Mouse (Mus musculus) stomach, embryonic 15.5 days (tissue): Measurements from ENCODE around the gene Rgmb. TPM values are rescaled to one million over a fixed set of nuclear protein-coding genes. Genes with fewer than 3 reads are reported as not detected.

Experiments used
- ATAC-seq: fragments of 200-750 bp; cut with Nextera tagmentation; 2 replicates; pipeline ENCODE4 v1.8.0; 2017; ENCODE audit warnings: low read depth, moderate number of reproducible peaks, moderate TSS enrichment; ENCODE audit not compliant: insufficient read depth, low FRiP score
- H3K27ac ChIP-seq: fragments of 300-500 bp; sonication (generic); 2 replicates; pipeline ENCODE4 v1.5.1; 2015; ENCODE audit warnings: mild to moderate bottlenecking, inconsistent platforms
- H3K27me3 ChIP-seq: fragments of 300-500 bp; sonication (generic); replicated peaks from 2 replicates; pipeline ENCODE4 v1.6.1; 2015; ENCODE audit warnings: inconsistent platforms
- H3K36me3 ChIP-seq: fragments of 300-500 bp; sonication (generic); 2 replicates; pipeline ENCODE4 v1.6.1; 2015; ENCODE audit warnings: inconsistent platforms
- H3K4me1 ChIP-seq: fragments of 300-500 bp; sonication (generic); 2 replicates; pipeline ENCODE4 v1.6.1; 2015; ENCODE audit warnings: inconsistent platforms
- H3K4me2 ChIP-seq: fragments of 300-500 bp; sonication (generic); 2 replicates; pipeline ENCODE4 v1.6.1; 2015; ENCODE audit warnings: mild to moderate bottlenecking, inconsistent platforms
- H3K4me3 ChIP-seq: fragments of 300-500 bp; sonication (generic); replicated peaks from 2 replicates; pipeline ENCODE4 v1.5.1; 2015; ENCODE audit warnings: inconsistent platforms
- H3K9ac ChIP-seq: fragments of 300-500 bp; sonication (generic); 2 replicates; pipeline ENCODE4 v1.6.1; 2015; ENCODE audit warnings: inconsistent platforms
- H3K9me3 ChIP-seq: fragments of 300-500 bp; sonication (generic); 2 replicates; pipeline ENCODE4 v1.6.1; 2016; ENCODE audit warnings: inconsistent platforms
- WGBS: fragments of 180-500 bp; shearing (Covaris S2); methylation state at CpG from one replicate; pipeline ENCODE4 v1.1.7; 2015; 5-methylcytosine and 5-hydroxymethylcytosine counted together
- polyA plus RNA-seq: library from polyadenylated mRNA; unstranded; fragments of >200 nt; fragmentation: Nextera tagmentation; extraction: Ambion mirVana; gene quantifications from 2 replicates; pipeline ENCODE4 v1.2.1, GENCODE M21; 2015

Rgmb gene
- polyA plus RNA-seq, 1 experiment from 2014 or later, result 49.6 TPM

DNA sequence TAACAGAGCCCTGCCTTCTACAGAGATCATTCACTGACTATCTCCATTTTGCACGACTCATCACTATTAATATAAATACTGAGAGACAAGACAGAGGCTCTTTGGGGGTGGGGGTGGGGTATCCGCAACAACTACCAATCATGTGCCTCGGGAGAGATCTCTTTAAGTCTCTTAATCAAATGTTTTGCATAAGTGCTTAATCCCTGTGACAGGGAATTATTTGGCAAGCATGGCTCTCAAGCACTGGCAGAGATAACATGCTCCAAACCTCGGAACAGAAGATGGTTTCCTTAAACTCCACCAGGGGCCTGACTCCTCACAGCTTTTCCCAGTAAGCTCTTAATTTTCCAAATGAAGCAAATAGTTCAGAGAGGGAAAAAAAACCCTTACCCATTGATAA is 22.8 kb downstream of the Rgmb start:
- no peaks in the 10 kb centered on the region for H3K9me3 ChIP-seq
- no peak overlapping the region for H3K4me3 ChIP-seq
- H3K9ac ChIP-seq, result no peak overlapping the region
- no peak for ATAC-seq
- H3K27ac ChIP-seq, result 0 out of 2 replicates have a peak overlapping the region, but pooled peaks have one; percentile 37
- H3K4me2 ChIP-seq, result no peak overlapping the region
- peaks cover 27% of the 10 kb centered on the region for H3K4me1 ChIP-seq
- H3K36me3 ChIP-seq, result peaks cover 17% of the 10 kb centered on the region; the same call in 1 of the 2 replicates
- H3K27me3 ChIP-seq, result no peaks in the 10 kb centered on the region
- 35% methylated on average over 4 of the region's 4 CpGs for WGBS

DNA sequence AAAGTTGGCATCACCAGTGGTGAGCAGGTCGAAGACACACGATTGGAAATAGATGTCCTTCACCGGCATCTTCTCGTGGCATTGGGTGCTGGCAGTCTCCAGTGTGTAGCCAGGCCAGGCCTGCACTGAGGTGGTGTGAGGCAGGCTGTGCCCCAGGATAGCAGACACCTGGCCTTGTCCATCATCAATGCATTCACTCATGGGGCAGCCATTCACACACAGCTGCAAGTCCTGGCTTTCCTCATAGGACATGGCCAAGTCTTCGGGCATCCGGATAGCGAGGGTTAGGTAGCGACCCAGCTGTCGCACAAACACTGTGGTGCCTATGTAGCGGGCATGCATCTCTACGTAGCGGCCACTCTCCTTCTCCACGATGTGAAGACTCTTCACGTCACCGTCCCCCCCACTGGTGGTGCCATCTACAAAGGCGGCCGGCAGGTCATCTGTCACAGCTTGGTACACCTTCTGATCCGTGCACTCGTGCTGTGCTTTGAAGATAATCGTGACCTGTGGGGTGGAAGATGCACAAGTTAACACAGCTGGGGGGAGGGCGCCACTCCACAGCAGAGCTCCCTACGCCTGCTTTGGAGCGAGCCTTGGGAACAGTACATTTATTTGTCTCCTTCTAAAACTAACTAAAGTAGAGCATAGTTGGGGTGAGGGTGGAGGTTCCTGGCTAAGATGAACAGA is 23.4 kb downstream of the Rgmb start:
- ATAC-seq, result peak; percentile 24; the same call in 1 of the 2 replicates
- Histone ChIP-seq H3K9ac (no peak overlapping the region), H3K27me3 (no peaks in the 10 kb centered on the region), H3K27ac (no peak overlapping the region), H3K36me3 (peaks cover 17% of the 10 kb centered on the region; the same call in 1 of the 2 replicates), H3K4me3 (no peak overlapping the region), H3K9me3 (no peaks in the 10 kb centered on the region), H3K4me2 (no peak overlapping the region), H3K4me1 (peaks cover 21% of the 10 kb centered on the region)
- 81% methylated on average over 23 of the region's 23 CpGs for WGBS

DNA sequence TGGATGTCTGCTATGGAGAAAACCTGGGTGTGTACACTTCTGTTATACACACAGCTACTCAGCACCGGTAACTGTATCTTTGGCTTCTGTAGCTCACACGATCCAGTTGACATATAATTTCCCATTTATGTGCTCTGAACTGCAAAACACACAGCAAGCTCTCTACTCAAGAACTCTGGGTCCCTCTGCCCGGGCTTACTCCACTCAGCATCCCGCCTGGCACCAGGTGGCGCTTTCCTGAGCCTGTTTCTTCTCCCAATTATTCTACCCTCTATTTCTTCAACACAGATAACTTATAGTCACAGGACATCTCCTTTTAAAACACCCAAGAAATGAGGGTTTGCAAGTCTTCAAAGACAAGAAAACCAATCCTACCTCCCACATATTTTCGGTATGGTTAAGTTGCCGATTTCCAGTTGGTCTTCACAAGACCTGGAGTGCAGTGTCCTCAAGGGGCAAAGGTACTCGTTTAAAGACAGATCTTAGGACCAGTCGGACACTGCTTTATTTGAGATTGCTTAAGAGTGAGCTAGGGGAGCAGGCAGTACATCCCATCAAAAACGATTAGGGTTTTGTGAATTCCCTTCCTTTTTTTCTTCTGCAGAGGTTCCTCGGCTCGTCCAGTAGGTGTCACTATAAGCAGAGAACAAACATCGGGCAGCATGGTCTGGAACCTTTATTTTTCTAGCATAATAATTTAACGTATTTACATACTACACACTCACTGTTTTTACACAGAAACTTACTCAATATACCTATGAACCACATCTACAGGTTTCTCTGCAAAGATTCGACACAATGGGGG is 26.6 kb downstream of the Rgmb start:
- no peak overlapping the region for H3K27ac ChIP-seq

DNA sequence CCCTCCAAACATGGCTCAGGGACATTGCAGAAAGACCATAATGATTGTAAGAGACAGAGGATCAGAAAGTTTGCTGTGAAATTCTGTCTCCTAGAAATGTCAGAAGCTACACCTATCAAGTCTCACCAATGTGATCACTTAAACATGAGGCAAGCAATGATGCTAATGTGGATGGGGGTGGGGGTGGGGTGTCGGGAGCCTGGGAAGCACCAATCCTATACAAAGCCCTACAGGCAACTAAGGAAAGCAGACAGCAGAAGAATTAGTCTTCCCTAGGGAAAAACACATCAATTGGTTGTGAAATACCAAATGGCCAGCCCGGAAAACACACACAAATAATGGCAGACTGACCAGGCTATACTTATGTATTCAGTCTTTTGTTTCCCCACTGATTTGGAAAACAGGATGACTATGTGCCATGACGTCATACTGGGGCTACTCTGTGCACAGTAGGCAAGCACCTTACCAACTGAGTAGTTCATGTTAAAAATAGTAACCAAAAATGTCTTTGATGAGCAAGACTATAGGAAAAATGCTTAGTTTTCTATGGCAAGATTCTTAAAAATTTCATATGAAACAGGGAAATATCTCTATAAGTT is 31.5 kb downstream of the Rgmb start:
- Histone ChIP-seq H3K4me3 (no peak overlapping the region), H3K27ac (no peak overlapping the region), H3K4me2 (no peak overlapping the region), H3K9me3 (no peaks in the 10 kb centered on the region), H3K36me3 (no peaks in the 10 kb centered on the region), H3K27me3 (no peaks in the 10 kb centered on the region), H3K4me1 (no peaks in the 10 kb centered on the region), H3K9ac (no peak overlapping the region)
- 79% methylated on average over 3 of the region's 3 CpGs for WGBS
- ATAC-seq, result no peak

More for the DNA sequence above, 26.6 kb downstream of the Rgmb start:
- H3K27me3 ChIP-seq, result no peaks in the 10 kb centered on the region
- WGBS, result 47% methylated on average over 15 of the region's 15 CpGs
- H3K4me2 ChIP-seq, result no peak overlapping the region
- peaks cover 13% of the 10 kb centered on the region; the same call in 1 of the 2 replicates for H3K4me1 ChIP-seq
- ATAC-seq, result peak; percentile 33; the same call in 1 of the 2 replicates
- no peaks in the 10 kb centered on the region for H3K9me3 ChIP-seq
- H3K4me3 ChIP-seq, result no peak overlapping the region
- H3K9ac ChIP-seq, result no peak overlapping the region
- H3K36me3 ChIP-seq, result peaks cover 17% of the 10 kb centered on the region; the same call in 1 of the 2 replicates

DNA sequence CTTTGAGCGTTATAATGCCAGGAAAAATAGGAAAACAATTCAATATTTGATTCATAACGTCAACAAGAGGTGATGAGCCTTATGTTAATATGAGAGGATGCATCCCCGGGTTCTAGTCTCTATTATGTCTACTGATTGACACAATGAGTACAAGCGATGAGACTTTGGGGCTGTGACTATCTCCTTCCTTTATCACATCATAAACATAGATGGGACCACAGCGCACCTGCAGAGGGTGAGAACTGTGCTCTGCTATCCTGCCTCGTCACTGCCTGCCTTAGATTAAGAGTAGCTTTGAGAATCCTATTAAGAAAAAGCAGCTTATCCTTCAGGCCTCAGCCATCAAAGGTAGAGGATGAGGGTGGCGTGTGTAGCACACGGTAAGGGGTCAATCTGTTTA is 40.1 kb downstream of the Rgmb start:
- Histone ChIP-seq H3K27me3 (no peaks in the 10 kb centered on the region), H3K9me3 (no peaks in the 10 kb centered on the region), H3K4me1 (no peaks in the 10 kb centered on the region), H3K4me3 (no peak overlapping the region), H3K4me2 (no peak overlapping the region), H3K9ac (no peak overlapping the region), H3K27ac (no peak overlapping the region), H3K36me3 (no peaks in the 10 kb centered on the region)
- no peak for ATAC-seq
- WGBS, result 86% methylated on average over 8 of the region's 8 CpGs

DNA sequence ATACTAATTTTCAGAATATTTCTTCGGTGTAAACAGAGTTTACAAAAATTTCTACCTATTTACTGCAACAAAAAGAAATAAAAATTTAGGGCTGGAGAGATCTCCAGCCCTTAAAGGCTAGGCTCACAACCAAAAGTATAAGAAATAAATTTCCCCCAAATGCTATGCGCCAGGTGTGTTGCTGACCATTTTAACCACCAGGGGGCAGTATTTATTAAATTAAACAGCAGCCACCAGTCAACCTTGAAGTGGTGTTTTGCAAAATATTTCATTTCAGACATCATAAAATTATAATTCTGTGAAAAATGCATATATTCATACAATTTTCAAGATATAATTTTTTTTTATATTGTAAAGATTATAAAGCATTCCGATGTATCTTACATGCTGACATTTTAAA is 43.8 kb downstream of the Rgmb start:
- H3K27ac ChIP-seq, result no peak overlapping the region
- no peak overlapping the region for H3K4me3 ChIP-seq
- WGBS, result 35% methylated on average over 3 of the region's 3 CpGs
- no peaks in the 10 kb centered on the region for H3K9me3 ChIP-seq
- H3K4me2 ChIP-seq, result no peak overlapping the region
- H3K9ac ChIP-seq, result no peak overlapping the region
- H3K4me1 ChIP-seq, result no peaks in the 10 kb centered on the region
- no peak for ATAC-seq
- no peaks in the 10 kb centered on the region for H3K36me3 ChIP-seq
- no peaks in the 10 kb centered on the region for H3K27me3 ChIP-seq

DNA sequence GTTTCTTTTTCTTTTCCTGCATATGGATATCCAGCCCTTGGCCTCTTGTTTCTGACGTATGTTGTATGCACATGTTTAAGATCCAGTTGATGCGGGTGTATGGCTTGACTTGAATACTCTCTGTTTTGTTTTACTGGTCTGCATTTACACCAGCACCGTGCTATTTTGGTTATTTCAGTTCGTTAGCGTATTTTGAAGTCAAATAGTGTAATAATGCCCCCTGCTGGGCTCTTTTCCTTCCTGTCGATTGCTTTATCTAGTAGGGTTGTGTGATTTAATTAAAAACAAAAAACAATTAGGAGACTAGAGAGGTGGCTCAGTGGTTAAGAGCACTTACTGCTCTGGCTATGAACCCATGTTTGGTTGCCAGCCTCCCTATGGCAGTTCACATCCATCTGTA is 52.9 kb downstream of the Rgmb start:
- Histone ChIP-seq H3K36me3 (no peaks in the 10 kb centered on the region), H3K9me3 (no peaks in the 10 kb centered on the region), H3K4me3 (no peak overlapping the region), H3K4me1 (no peaks in the 10 kb centered on the region), H3K27ac (no peak overlapping the region), H3K27me3 (no peaks in the 10 kb centered on the region), H3K9ac (no peak overlapping the region), H3K4me2 (no peak overlapping the region)
- no peak for ATAC-seq
- WGBS, result 80% methylated on average over 6 of the region's 6 CpGs

DNA sequence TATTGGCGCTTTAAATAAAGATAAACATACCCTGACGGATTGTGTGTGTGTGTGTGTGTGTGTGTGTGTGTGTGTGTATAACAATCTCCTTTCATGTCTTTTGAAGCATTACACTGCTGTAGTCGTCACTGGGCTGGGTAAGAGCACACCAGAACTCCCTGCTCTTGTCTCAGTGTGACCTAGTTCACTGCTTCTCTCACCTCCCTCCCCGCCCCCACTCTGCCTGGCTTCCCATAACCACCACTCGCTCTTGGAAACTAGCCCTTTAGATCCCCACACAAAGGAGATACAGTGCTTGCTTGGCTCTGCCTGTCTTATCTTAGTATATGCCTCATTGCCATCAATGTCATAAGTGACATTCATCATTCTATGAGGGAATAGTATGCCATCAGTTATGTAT is 54.5 kb downstream of the Rgmb start:
- Histone ChIP-seq H3K9ac (no peak overlapping the region), H3K4me3 (no peak overlapping the region), H3K27me3 (no peaks in the 10 kb centered on the region), H3K4me1 (no peaks in the 10 kb centered on the region), H3K36me3 (no peaks in the 10 kb centered on the region), H3K4me2 (no peak overlapping the region), H3K9me3 (no peaks in the 10 kb centered on the region), H3K27ac (no peak overlapping the region)
- no peak for ATAC-seq
- 56% methylated on average over 5 of the region's 5 CpGs for WGBS

DNA sequence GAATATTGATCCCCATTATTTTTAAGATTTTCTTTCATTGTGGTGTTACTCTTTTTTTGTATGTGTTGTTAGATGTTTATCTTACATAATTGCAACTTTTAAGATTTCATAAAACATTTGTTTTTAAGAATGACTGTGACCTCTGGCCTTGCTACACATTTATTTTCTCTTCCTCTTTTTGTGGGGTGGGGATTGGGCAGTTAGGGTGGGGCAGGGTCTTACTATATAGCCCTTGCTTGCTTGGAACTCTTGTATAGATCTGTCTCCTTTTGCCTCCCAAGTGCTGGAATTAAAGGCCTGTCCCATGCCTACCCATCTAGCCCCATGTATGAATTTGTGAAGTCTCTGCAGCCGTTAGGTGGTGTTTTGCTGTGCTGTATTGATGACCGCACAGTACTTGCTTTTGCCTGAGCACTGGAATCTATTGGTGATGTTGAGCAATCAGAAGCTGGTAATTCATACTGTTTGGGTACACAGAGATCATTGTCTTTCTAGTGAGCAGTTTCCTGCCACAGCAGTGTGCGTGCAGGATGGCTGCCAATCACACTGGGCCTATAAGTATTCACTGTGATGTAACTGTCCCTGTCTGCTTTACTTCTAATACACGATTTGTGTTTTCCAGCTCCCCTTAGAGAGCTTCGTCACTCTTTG is 56.1 kb downstream of the Rgmb start:
- Histone ChIP-seq H3K9ac (no peak overlapping the region), H3K4me3 (no peak overlapping the region), H3K27me3 (no peaks in the 10 kb centered on the region), H3K9me3 (no peaks in the 10 kb centered on the region), H3K4me2 (no peak overlapping the region), H3K4me1 (no peaks in the 10 kb centered on the region), H3K36me3 (0 out of 2 replicates have a peak, but pooled peaks cover 7% of the 10 kb centered on the region), H3K27ac (no peak overlapping the region)
- WGBS, result 76% methylated on average over 5 of the region's 5 CpGs
- no peak for ATAC-seq

DNA sequence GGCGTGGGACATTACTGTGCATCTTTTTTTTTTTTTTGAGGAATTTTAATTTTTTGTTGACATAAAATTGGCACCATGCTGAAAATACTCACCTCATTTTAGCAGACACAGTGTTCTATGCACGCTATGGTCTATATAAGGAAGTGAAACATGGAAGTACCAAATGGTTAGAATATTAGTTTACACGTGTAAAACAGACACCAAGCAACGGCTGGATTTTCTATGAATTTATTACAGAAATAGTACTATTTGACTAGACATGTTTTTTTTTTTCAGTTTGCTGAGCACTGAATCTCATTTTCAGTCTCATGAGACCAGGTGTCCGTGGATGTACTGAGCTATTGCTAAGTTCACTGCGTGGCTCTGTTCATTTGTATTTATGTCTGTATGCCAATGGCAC is 56.9 kb downstream of the Rgmb start:
- no peak overlapping the region for H3K27ac ChIP-seq
- no peaks in the 10 kb centered on the region for H3K9me3 ChIP-seq
- H3K27me3 ChIP-seq, result no peaks in the 10 kb centered on the region
- H3K36me3 ChIP-seq, result peaks cover 7% of the 10 kb centered on the region; the same call in 1 of the 2 replicates
- H3K4me3 ChIP-seq, result no peak overlapping the region
- 71% methylated on average over 6 of the region's 6 CpGs for WGBS
- no peak overlapping the region for H3K4me2 ChIP-seq
- no peak for ATAC-seq
- H3K4me1 ChIP-seq, result no peaks in the 10 kb centered on the region
- H3K9ac ChIP-seq, result no peak overlapping the region

DNA sequence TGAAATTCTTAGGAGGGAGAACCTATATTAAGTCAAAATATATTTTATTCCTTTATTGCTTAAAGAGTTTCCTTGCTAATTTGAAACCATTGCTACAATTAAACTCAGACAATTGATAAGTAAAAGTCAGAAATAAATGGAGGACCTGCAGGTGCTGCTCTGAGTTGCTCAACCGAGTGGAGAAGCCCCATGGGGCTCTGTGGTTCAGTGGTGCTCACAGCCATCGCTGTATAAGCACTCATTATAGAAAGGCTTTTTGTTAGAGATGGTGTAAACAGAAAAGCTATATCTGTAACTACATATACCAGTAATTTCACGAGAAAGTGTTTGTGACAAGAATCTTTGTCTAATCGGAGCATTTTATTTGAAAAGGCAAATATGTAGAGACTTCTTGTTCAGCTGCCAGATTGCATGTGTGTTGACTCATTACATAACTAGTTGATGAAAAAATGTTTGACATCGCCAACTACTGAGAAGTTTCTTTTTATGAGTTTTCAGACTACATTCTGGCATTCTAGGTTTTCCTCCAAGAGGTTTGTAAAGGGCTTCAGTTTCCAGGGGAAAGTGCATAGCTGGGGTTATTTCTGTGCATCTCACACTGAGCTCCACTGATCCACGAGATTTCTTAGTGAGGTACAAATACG is 61.6 kb downstream of the Rgmb start:
- Histone ChIP-seq H3K4me1 (no peaks in the 10 kb centered on the region), H3K9me3 (no peaks in the 10 kb centered on the region), H3K36me3 (peaks cover 14% of the 10 kb centered on the region), H3K4me3 (no peak overlapping the region), H3K9ac (no peak overlapping the region), H3K27me3 (no peaks in the 10 kb centered on the region), H3K4me2 (no peak overlapping the region), H3K27ac (no peak overlapping the region)
- WGBS, result 79% methylated on average over 7 of the region's 7 CpGs
- ATAC-seq, result no peak
